Comparison of ENCODE assay signal across 8 mouse cellular contexts in the genomic region with DNA sequence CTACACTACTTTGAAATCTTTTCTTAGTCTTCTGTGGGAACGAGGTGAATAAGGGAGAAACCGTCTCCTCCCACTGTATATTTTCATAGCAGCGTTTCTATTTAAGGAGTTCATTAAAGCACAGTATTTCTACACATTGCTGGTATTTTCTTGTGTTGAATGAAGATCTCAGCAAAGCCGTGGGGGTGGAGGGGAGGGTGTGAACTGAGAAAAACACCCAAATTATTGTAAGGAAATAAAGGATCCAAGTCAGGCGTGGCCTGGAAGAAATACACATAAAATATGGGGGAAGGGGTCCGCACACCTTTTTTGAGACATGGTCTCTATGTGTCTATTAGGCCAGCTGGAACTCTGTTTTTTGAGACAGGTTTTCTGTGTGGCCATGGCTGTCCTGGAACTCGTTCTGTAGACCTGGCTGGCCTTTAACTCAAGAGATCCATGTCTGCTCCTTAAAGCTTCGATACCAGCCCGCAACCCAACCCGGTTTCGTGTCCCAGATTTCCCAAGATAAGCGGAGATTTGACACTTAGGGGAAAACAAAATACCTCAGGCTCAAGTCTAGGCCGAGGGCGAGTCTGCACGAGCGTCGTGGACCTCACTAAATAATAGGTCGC. TPM values are rescaled to one million over a fixed set of nuclear protein-coding genes. Genes with fewer than 3 reads are reported as not detected.
A peak's percentile ranks its signal among the peaks of the same experiment; 100 is the strongest.
DNase-seq lines count a peak whose midpoint lies in the region; ATAC-seq and TF ChIP-seq lines count a peak whose summit lies in the region.

No protein-coding gene starts in this region.

- TF ChIP-seq CTCF in kidney, postnatal 0 days (IDR thresholded peaks at IDR 0.05; ENCODE audit: low read depth), result no peak
- TF ChIP-seq CTCF in midbrain, postnatal 0 days (IDR thresholded peaks at IDR 0.05), result no peak

- H3K27ac ChIP-seq in kidney, postnatal 0 days, result peak overlapping the region; percentile 99
- peak overlapping the region; percentile 98 for H3K27ac ChIP-seq in hindbrain, embryonic 16.5 days (ENCODE audit: low read depth, low read length)
- H3K27ac ChIP-seq in midbrain, postnatal 0 days (ENCODE audit: low read depth, low read length), result peak overlapping the region; percentile 94

- H3K36me3 ChIP-seq in kidney, postnatal 0 days (ENCODE audit: insufficient read depth, low read length), result peaks cover 21% of the 10 kb centered on the region; the same call in 1 of the 2 replicates
- H3K36me3 ChIP-seq in hindbrain, embryonic 16.5 days (ENCODE audit: control insufficient read depth, insufficient read depth, low read length), result peaks cover 21% of the 10 kb centered on the region
- peaks cover 7% of the 10 kb centered on the region; the same call in 1 of the 2 replicates for H3K36me3 ChIP-seq in midbrain, postnatal 0 days (ENCODE audit: insufficient read depth, low read length)

- H3K27me3 ChIP-seq in kidney, postnatal 0 days (ENCODE audit: insufficient read depth, low read length), result no peaks in the 10 kb centered on the region
- H3K27me3 ChIP-seq in hindbrain, embryonic 16.5 days (replicated peaks; ENCODE audit: control insufficient read depth, insufficient read depth, low read length), result no peaks in the 10 kb centered on the region
- H3K27me3 ChIP-seq in midbrain, postnatal 0 days (ENCODE audit: insufficient read depth, low read length), result no peaks in the 10 kb centered on the region

- peak overlapping the region; percentile 81 for H3K9ac ChIP-seq in kidney, postnatal 0 days (ENCODE audit: low read depth, low read length)
- H3K9ac ChIP-seq in hindbrain, embryonic 16.5 days (ENCODE audit: low read depth, low read length), result peak overlapping the region; percentile 84
- peak overlapping the region; percentile 71 for H3K9ac ChIP-seq in midbrain, postnatal 0 days (replicated peaks; ENCODE audit: low read length, poor library complexity, severe bottlenecking)

- DNase-seq in kidney, postnatal 0 days (ENCODE audit: low spot score), result no peak
- DNase-seq in kidney, adult 9 months, result no peak
- DNase-seq in c-Kit-negative CD71-positive TER-119-positive erythroid progenitor cells, embryonic 14.5 days (ENCODE audit: low read depth, low spot score), result peak; percentile 28
- DNase-seq in midbrain, postnatal 0 days (ENCODE audit: low spot score), result no peak
- no peak for DNase-seq in urinary bladder, postnatal 10 days (ENCODE audit: low spot score)
- no peak for DNase-seq in T-cell, adult 2 months (ENCODE audit: low spot score)
- no peak for DNase-seq in layer of hippocampus, adult 9-11 months

- peak overlapping the region; percentile 93 for H3K4me2 ChIP-seq in kidney, postnatal 0 days (ENCODE audit: low read length)
- H3K4me2 ChIP-seq in hindbrain, embryonic 16.5 days (ENCODE audit: low read length), result peak overlapping the region; percentile 67
- peak overlapping the region; percentile 94 for H3K4me2 ChIP-seq in midbrain, postnatal 0 days (ENCODE audit: low read depth, low read length, poor library complexity, severe bottlenecking)

- no peaks in the 10 kb centered on the region for H3K9me3 ChIP-seq in kidney, postnatal 0 days (replicated peaks; ENCODE audit: low read length)
- H3K9me3 ChIP-seq in hindbrain, embryonic 16.5 days (ENCODE audit: control insufficient read depth, low read length), result no peaks in the 10 kb centered on the region
- H3K9me3 ChIP-seq in midbrain, postnatal 0 days (ENCODE audit: low read length), result no peaks in the 10 kb centered on the region

- H3K4me3 ChIP-seq in kidney, postnatal 0 days (replicated peaks; ENCODE audit: low read depth, low read length), result peak overlapping the region; percentile 98
- H3K4me3 ChIP-seq in hindbrain, embryonic 16.5 days (ENCODE audit: low read length), result peak overlapping the region; percentile 95
- H3K4me3 ChIP-seq in midbrain, postnatal 0 days (ENCODE audit: low read depth, low read length), result peak overlapping the region; percentile 92

- WGBS in kidney, postnatal 0 days, result 11% methylated on average over 18 of the region's 18 CpGs
- WGBS in hindbrain, embryonic 16.5 days, result 21% methylated on average over 18 of the region's 18 CpGs
- 21% methylated on average over 18 of the region's 18 CpGs for WGBS in midbrain, postnatal 0 days

- no peak for ATAC-seq in kidney, postnatal 0 days (replicated peaks; ENCODE audit: low FRiP score, low read depth)
- ATAC-seq in hindbrain, embryonic 16.5 days, result peak; percentile 19
- ATAC-seq in midbrain, postnatal 0 days (ENCODE audit: low FRiP score), result peak; percentile 6; the same call in 1 of the 2 replicates

- H3K4me1 ChIP-seq in kidney, postnatal 0 days (replicated peaks; ENCODE audit: insufficient read depth, low read length), result peaks cover 20% of the 10 kb centered on the region
- H3K4me1 ChIP-seq in hindbrain, embryonic 16.5 days (ENCODE audit: control insufficient read depth, insufficient read depth, low read depth, low read length), result peaks cover 23% of the 10 kb centered on the region
- H3K4me1 ChIP-seq in midbrain, postnatal 0 days (ENCODE audit: insufficient read depth, low read length), result no peaks in the 10 kb centered on the region

RNA-seq across cellular contexts. Expression of a gene that starts 0.4 kb away (rescaled TPM):
- polyA plus RNA-seq in kidney, postnatal 0 days (2015; fragmentation: Nextera tagmentation; extraction: Ambion mirVana), result 128 and 138 TPM in 2 replicates
- 131 and 152 TPM in 2 replicates for polyA plus RNA-seq in hindbrain, embryonic 16.5 days (2015; fragmentation: Nextera tagmentation; extraction: Ambion mirVana)
- 70.3 and 79.1 TPM in 2 replicates for total RNA-seq in midbrain, postnatal 0 days (2014; rRNA removed)
- polyA plus RNA-seq in midbrain, postnatal 0 days (2015; fragmentation: Nextera tagmentation; extraction: Ambion mirVana), result 156 and 158 TPM in 2 replicates

RNA-seq across cellular contexts. Expression of a gene that starts 9.3 kb away (rescaled TPM):
- 9.4 and 12.2 TPM in 2 replicates for polyA plus RNA-seq in kidney, postnatal 0 days (2015; fragmentation: Nextera tagmentation; extraction: Ambion mirVana)
- 135 TPM in 2 replicates for polyA plus RNA-seq in hindbrain, embryonic 16.5 days (2015; fragmentation: Nextera tagmentation; extraction: Ambion mirVana)
- total RNA-seq in midbrain, postnatal 0 days (2014; rRNA removed), result 157 and 160 TPM in 2 replicates
- 167 and 176 TPM in 2 replicates for polyA plus RNA-seq in midbrain, postnatal 0 days (2015; fragmentation: Nextera tagmentation; extraction: Ambion mirVana)

RNA-seq across cellular contexts. Expression of a gene that starts 9.9 kb away (rescaled TPM):
- polyA plus RNA-seq in kidney, postnatal 0 days (2015; fragmentation: Nextera tagmentation; extraction: Ambion mirVana), result 27.1 and 35.0 TPM in 2 replicates
- 12.7 and 13.9 TPM in 2 replicates for polyA plus RNA-seq in hindbrain, embryonic 16.5 days (2015; fragmentation: Nextera tagmentation; extraction: Ambion mirVana)
- 15.5 and 22.3 TPM in 2 replicates for total RNA-seq in midbrain, postnatal 0 days (2014; rRNA removed)
- polyA plus RNA-seq in midbrain, postnatal 0 days (2015; fragmentation: Nextera tagmentation; extraction: Ambion mirVana), result 8.4 and 9.4 TPM in 2 replicates

RNA-seq across cellular contexts. Expression of a gene that starts 47.8 kb away (rescaled TPM):
- polyA plus RNA-seq in kidney, postnatal 0 days (2015; fragmentation: Nextera tagmentation; extraction: Ambion mirVana), result 66.4 and 70.5 TPM in 2 replicates
- 52.7 and 57.2 TPM in 2 replicates for polyA plus RNA-seq in hindbrain, embryonic 16.5 days (2015; fragmentation: Nextera tagmentation; extraction: Ambion mirVana)
- total RNA-seq in midbrain, postnatal 0 days (2014; rRNA removed), result 29.5 and 36.8 TPM in 2 replicates
- polyA plus RNA-seq in midbrain, postnatal 0 days (2015; fragmentation: Nextera tagmentation; extraction: Ambion mirVana), result 54.6 and 58.1 TPM in 2 replicates

RNA-seq across cellular contexts. Expression of a gene that starts 48.0 kb away (rescaled TPM):
- not detected in 2 replicates for polyA plus RNA-seq in kidney, postnatal 0 days (2015; fragmentation: Nextera tagmentation; extraction: Ambion mirVana)
- not detected in 2 replicates for polyA plus RNA-seq in hindbrain, embryonic 16.5 days (2015; fragmentation: Nextera tagmentation; extraction: Ambion mirVana)
- 134 and 144 TPM in 2 replicates for total RNA-seq in midbrain, postnatal 0 days (2014; rRNA removed)
- 1.1 TPM in 1 of 2 replicates, not detected in the other for polyA plus RNA-seq in midbrain, postnatal 0 days (2015; fragmentation: Nextera tagmentation; extraction: Ambion mirVana)

Comparison
In these comparisons a context has a peak if more than half of its experiments do, and no peak if none do; other contexts are left out.
1. RNA of a gene that starts 9.3 kb away (polyA plus RNA-seq): 167 to 176 TPM in midbrain, postnatal 0 days and 135 TPM in hindbrain, embryonic 16.5 days; 9.4 to 12.2 TPM in kidney, postnatal 0 days; every median in the first group is over 10 times any median in the second.
2. Peak in every context shown above with its lines, with median percentiles within 50 percentile points of each other: H3K27ac ChIP-seq, H3K4me2 ChIP-seq, H3K4me3 ChIP-seq and H3K9ac ChIP-seq.